Mouse (Mus musculus) kidney, embryonic 16.5 days (tissue): ENCODE measurements at regions not wholly inside any gene's neighbourhood (a gene's known extent, or its start where the extent isn't known, plus 50 kb on each side); places are given as distances from the start of the nearest gene placed in this dataset.

Experiments
- ATAC-seq: fragments of 200-750 bp; cut with Nextera tagmentation; 2 replicates; pipeline ENCODE4 v1.8.0; 2017; ENCODE audit warnings: moderate TSS enrichment; ENCODE audit not compliant: low FRiP score, low TSS enrichment
- H3K27ac ChIP-seq: fragments of 300-500 bp; sonication (generic); 2 replicates; pipeline ENCODE4 v1.5.1; 2014; ENCODE audit warnings: low read length
- H3K27me3 ChIP-seq: fragments of 300-500 bp; sonication (generic); 2 replicates; pipeline ENCODE4 v1.6.1; 2014; ENCODE audit warnings: low read length, control low read depth, mixed read lengths; ENCODE audit not compliant: insufficient read depth
- H3K36me3 ChIP-seq: fragments of 300-500 bp; sonication (generic); 2 replicates; pipeline ENCODE4 v1.6.1; 2014; ENCODE audit warnings: low read length, control low read depth, mixed read lengths; ENCODE audit not compliant: insufficient read depth
- H3K4me1 ChIP-seq: fragments of 300-500 bp; sonication (generic); 2 replicates; pipeline ENCODE4 v1.6.1; 2014; ENCODE audit warnings: low read length, control low read depth, mixed read lengths; ENCODE audit not compliant: insufficient read depth
- H3K4me2 ChIP-seq: fragments of 300-500 bp; sonication (generic); replicated peaks from 2 replicates; pipeline ENCODE4 v1.6.1; 2014; ENCODE audit warnings: low read depth, low read length
- H3K4me3 ChIP-seq: fragments of 300-500 bp; sonication (generic); 2 replicates; pipeline ENCODE4 v1.5.1; 2014; ENCODE audit warnings: mild to moderate bottlenecking, low read length
- H3K9ac ChIP-seq: fragments of 300-500 bp; sonication (generic); replicated peaks from 2 replicates; pipeline ENCODE4 v1.6.1; 2014; ENCODE audit warnings: low read length
- H3K9me3 ChIP-seq: fragments of 300-500 bp; sonication (generic); 2 replicates; pipeline ENCODE4 v1.6.1; 2016; ENCODE audit warnings: low read length, control low read depth
- WGBS: fragments of 180-500 bp; shearing (Covaris S2); extraction: QIAGEN DNeasy Blood & Tissue Kit; methylation state at CpG from one replicate; pipeline ENCODE4 v1.1.7; 2014; 5-methylcytosine and 5-hydroxymethylcytosine counted together

- ATAC-seq = no peak
- H3K4me3 ChIP-seq = no peak overlapping the region
- H3K36me3 ChIP-seq = no peaks in the 10 kb centered on the region
- H3K4me1 ChIP-seq = no peaks in the 10 kb centered on the region
- H3K4me2 ChIP-seq = no peak overlapping the region
- no peaks in the 10 kb centered on the region for H3K27me3 ChIP-seq
- H3K27ac ChIP-seq = no peak overlapping the region
- no peak overlapping the region for H3K9ac ChIP-seq
- H3K9me3 ChIP-seq = no peaks in the 10 kb centered on the region
- WGBS = 67% methylated on average over 9 of the region's 9 CpGs
Measured at GRCm38 (mm10) chr17:88370676-88371075, 69.8 kb upstream of the Foxn2 start.

- ATAC-seq = no peak
- 80% methylated on average over 5 of the region's 5 CpGs for WGBS
- 0 out of 2 replicates have a peak, but pooled peaks cover 6% of the 10 kb centered on the region for H3K9me3 ChIP-seq
Measured at GRCm38 (mm10) chr17:88378505-88378904, 62.0 kb upstream of the Foxn2 start.

GRCm38 (mm10) chr17:88379389-88379788 lies 61.1 kb upstream of the Foxn2 start:
- Histone ChIP-seq H3K4me3 (no peak overlapping the region), H3K27ac (no peak overlapping the region), H3K27me3 (no peaks in the 10 kb centered on the region), H3K9ac (no peak overlapping the region), H3K4me2 (no peak overlapping the region), H3K9me3 (0 out of 2 replicates have a peak, but pooled peaks cover 6% of the 10 kb centered on the region), H3K36me3 (no peaks in the 10 kb centered on the region), H3K4me1 (no peaks in the 10 kb centered on the region)
- ATAC-seq = no peak
- WGBS = 90% methylated on average over 5 of the region's 5 CpGs

More at GRCm38 (mm10) chr17:88378505-88378904, 62.0 kb upstream of the Foxn2 start:
- Histone ChIP-seq H3K36me3 (no peaks in the 10 kb centered on the region), H3K4me2 (no peak overlapping the region), H3K4me3 (no peak overlapping the region), H3K27ac (no peak overlapping the region), H3K4me1 (no peaks in the 10 kb centered on the region), H3K27me3 (no peaks in the 10 kb centered on the region), H3K9ac (no peak overlapping the region)

DNA sequence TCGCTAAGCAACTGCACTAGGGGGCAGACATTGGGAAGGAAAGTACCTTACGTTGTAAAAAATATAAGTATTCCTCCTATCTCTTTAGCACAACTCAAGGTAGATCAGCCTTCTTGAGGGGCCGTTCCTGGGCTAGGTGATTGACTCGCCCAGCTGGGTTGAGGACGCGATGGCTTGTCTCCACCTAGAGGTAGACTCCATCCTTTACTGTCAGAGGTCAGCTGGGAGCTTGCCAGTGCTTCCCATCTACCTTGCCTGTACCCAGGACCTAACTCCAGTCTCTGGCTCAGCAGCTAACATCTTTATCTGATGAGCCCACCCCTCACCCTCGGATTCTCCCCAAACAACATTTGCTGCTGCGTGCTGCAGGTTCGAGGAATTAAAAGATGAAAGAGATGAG lies 59.4 kb upstream of the Foxn2 start:
- 60% methylated on average over 9 of the region's 9 CpGs for WGBS

DNA sequence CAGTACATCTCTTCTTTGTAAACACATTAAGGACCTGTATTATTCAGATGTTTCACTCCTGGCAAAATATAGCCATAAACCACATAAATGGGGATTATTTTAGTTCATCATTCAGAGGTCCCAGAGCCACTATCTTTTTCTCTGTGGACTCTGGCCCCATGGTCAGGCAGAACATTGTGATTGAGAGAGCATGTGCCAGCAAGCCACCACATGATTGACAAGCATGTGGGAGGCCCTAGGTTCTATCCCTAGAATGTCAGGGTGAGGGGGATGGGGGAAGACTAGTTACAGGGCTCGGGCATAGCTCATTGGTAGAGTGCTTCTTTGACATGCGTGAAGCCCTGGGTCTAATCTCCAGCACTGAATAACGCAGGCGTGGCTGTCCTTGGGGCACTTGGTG lies 57.1 kb upstream of the Foxn2 start:
- Histone ChIP-seq H3K36me3 (no peaks in the 10 kb centered on the region), H3K4me3 (no peak overlapping the region), H3K4me2 (no peak overlapping the region), H3K9me3 (0 out of 2 replicates have a peak, but pooled peaks cover 2% of the 10 kb centered on the region), H3K27ac (no peak overlapping the region), H3K9ac (no peak overlapping the region), H3K4me1 (no peaks in the 10 kb centered on the region), H3K27me3 (no peaks in the 10 kb centered on the region)
- no peak for ATAC-seq
- WGBS = 80% methylated on average over 4 of the region's 4 CpGs

More for the DNA sequence above, 59.4 kb upstream of the Foxn2 start:
- H3K27ac ChIP-seq = no peak overlapping the region
- H3K9ac ChIP-seq = no peak overlapping the region
- no peak for ATAC-seq
- H3K27me3 ChIP-seq = no peaks in the 10 kb centered on the region
- H3K4me2 ChIP-seq = no peak overlapping the region
- 0 out of 2 replicates have a peak, but pooled peaks cover 6% of the 10 kb centered on the region for H3K9me3 ChIP-seq
- H3K36me3 ChIP-seq = no peaks in the 10 kb centered on the region
- no peak overlapping the region for H3K4me3 ChIP-seq
- H3K4me1 ChIP-seq = no peaks in the 10 kb centered on the region

- H3K9ac ChIP-seq = no peak overlapping the region
- H3K27me3 ChIP-seq = no peaks in the 10 kb centered on the region
- no peak overlapping the region for H3K4me2 ChIP-seq
- H3K27ac ChIP-seq = no peak overlapping the region
- H3K4me3 ChIP-seq = no peak overlapping the region
- WGBS = 82% methylated on average over 15 of the region's 15 CpGs
- no peak for ATAC-seq
- H3K9me3 ChIP-seq = no peaks in the 10 kb centered on the region
- no peaks in the 10 kb centered on the region for H3K36me3 ChIP-seq
- H3K4me1 ChIP-seq = no peaks in the 10 kb centered on the region
Measured at GRCm38 (mm10) chr17:88388441-88388951, 52.0 kb upstream of the Foxn2 start.

DNA sequence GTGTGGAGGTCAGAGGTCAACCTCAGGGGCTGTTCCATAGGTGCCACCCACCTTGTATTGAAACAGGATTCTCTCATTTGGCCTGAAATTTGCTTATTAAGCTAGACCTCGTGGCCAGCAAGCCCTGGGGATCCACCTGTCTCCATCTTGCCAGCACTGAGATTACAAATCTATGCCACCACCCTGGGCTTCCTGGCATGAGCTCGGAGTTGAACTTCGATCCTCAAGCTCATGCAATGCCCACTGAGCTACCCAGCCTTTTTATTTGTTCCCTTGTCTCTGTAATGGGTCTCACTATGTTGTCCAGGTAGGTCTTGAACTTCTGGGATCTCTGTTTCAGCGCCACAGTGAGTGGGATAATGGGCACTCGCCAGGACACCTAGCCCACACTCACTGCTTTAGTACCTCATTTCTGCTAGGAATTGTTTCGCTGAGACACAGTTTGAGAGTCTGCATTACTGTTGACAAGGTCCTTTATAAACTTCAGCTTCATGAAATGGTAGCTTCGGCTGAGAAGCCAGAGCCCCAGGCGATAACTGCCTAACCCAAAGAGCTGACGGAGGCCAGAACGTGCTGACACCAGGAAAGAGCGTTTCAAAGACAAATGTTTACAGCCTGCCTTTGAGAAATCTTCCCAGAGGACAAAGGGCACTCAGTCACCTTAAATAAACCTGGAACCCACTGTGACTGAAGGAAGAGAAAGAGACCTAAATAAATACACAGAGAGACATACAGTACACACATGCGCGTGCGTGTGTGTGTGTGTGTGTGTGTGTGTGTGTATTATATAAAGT lies 50.6 kb upstream of the Foxn2 start:
- no peaks in the 10 kb centered on the region for H3K9me3 ChIP-seq
- H3K9ac ChIP-seq = no peak overlapping the region
- H3K27me3 ChIP-seq = no peaks in the 10 kb centered on the region
- ATAC-seq = no peak
- H3K4me3 ChIP-seq = no peak overlapping the region
- whole genome bisulfite sequencing = 66% methylated on average over 14 of the region's 14 CpGs
- H3K36me3 ChIP-seq = no peaks in the 10 kb centered on the region
- H3K27ac ChIP-seq = no peak overlapping the region
- H3K4me2 ChIP-seq = no peak overlapping the region
- no peaks in the 10 kb centered on the region for H3K4me1 ChIP-seq
